Mouse (Mus musculus) hindbrain, embryonic 15.5 days (tissue): Measurements from ENCODE around the gene Prr30. TPM values are rescaled to one million over a fixed set of nuclear protein-coding genes. Genes with fewer than 3 reads are reported as not detected.
"Not testable (repeated sequence)": the region's sequence is repeated elsewhere in the genome, so short reads cannot be mapped to it uniquely, and the experiment has no call there.

Experiments used
- ATAC-seq: fragments of 200-750 bp; cut with Nextera tagmentation; 2 replicates; pipeline ENCODE4 v1.8.0; 2017; ENCODE audit warnings: low read depth, moderate number of reproducible peaks, moderate TSS enrichment; ENCODE audit not compliant: low FRiP score
- H3K27ac ChIP-seq: fragments of 300-500 bp; sonication (generic); replicated peaks from 2 replicates; pipeline ENCODE4 v1.5.1; 2015; ENCODE audit warnings: mild to moderate bottlenecking, inconsistent platforms
- H3K27me3 ChIP-seq: fragments of 300-500 bp; sonication (generic); 2 replicates; pipeline ENCODE4 v1.6.1; 2015; ENCODE audit warnings: control low read depth, inconsistent platforms
- H3K36me3 ChIP-seq: fragments of 300-500 bp; sonication (generic); 2 replicates; pipeline ENCODE4 v1.6.1; 2015; ENCODE audit warnings: control low read depth, inconsistent platforms
- H3K4me1 ChIP-seq: fragments of 300-500 bp; sonication (generic); replicated peaks from 2 replicates; pipeline ENCODE4 v1.6.1; 2015; ENCODE audit warnings: control low read depth, inconsistent platforms
- H3K4me2 ChIP-seq: fragments of 300-500 bp; sonication (generic); 2 replicates; pipeline ENCODE4 v1.6.1; 2015; ENCODE audit warnings: moderate library complexity, mild to moderate bottlenecking, inconsistent platforms
- H3K4me3 ChIP-seq: fragments of 300-500 bp; sonication (generic); 2 replicates; pipeline ENCODE4 v1.5.1; 2015; ENCODE audit warnings: mild to moderate bottlenecking, inconsistent platforms
- H3K9ac ChIP-seq: fragments of 300-500 bp; sonication (generic); 2 replicates; pipeline ENCODE4 v1.6.1; 2015; ENCODE audit warnings: inconsistent platforms
- H3K9me3 ChIP-seq: fragments of 300-500 bp; sonication (generic); 2 replicates; pipeline ENCODE4 v1.6.1; 2016; ENCODE audit warnings: control low read depth, inconsistent platforms
- WGBS: fragments of 180-500 bp; shearing (Covaris S2); methylation state at CpG from one replicate; pipeline ENCODE4 v1.1.7; 2015; 5-methylcytosine and 5-hydroxymethylcytosine counted together
- polyA plus RNA-seq: library from polyadenylated mRNA; unstranded; fragments of >200 nt; fragmentation: Nextera tagmentation; extraction: Ambion mirVana; gene quantifications from 2 replicates; pipeline ENCODE4 v1.2.1, GENCODE M21; 2015

Gene Prr30
- not detected in 2 replicates for polyA plus RNA-seq

- H3K4me2 ChIP-seq: no peak within 1 kb of the TSS
- H3K9ac ChIP-seq: no peak within 1 kb of the TSS
- H3K4me1 ChIP-seq: no peaks in the 10 kb centered on the region
- H3K27me3 ChIP-seq: no peaks in the 10 kb centered on the region
- no peak within 1 kb of the TSS for H3K4me3 ChIP-seq
- no peak within 1 kb of the TSS for H3K27ac ChIP-seq
- no peaks in the 10 kb centered on the region for H3K36me3 ChIP-seq
- no peaks in the 10 kb centered on the region for H3K9me3 ChIP-seq
- 69% methylated on average over 4 of the region's 4 CpGs for WGBS
- no peak for ATAC-seq
Measured at GRCm38 (mm10) chr14:101200230-101200629, at the start of gene Prr30. Gene Prr30, minus strand, starts transcription at chr14:101200330.

DNA sequence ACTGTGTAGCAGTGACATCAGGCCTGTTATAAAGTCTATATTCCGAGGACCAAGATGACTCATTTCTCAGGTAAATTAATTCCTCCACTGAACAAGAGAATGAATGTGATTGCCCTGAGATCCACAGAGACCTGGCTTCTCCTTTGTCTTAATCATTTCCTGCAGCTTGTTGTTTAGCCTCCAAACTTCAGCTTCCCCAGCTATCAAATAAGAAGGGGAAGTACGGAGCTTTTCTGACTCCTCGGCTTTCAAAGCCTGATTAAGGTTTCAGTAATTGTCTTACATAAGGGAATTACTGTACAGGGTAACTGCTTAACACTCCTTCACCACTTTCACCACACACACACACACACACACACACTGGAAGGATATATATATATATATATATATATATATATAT lies 46.7 kb upstream of the Prr30 start:
- ATAC-seq: no peak
- Histone ChIP-seq H3K4me1 (peaks cover 4% of the 10 kb centered on the region; the same call in 1 of the 2 replicates), H3K27ac (no peak overlapping the region), H3K9me3 (no peaks in the 10 kb centered on the region), H3K27me3 (no peaks in the 10 kb centered on the region), H3K4me3 (no peak overlapping the region), H3K36me3 (no peaks in the 10 kb centered on the region), H3K9ac (no peak overlapping the region), H3K4me2 (no peak overlapping the region)
- WGBS: 56% methylated on average over 3 of the region's 3 CpGs

DNA sequence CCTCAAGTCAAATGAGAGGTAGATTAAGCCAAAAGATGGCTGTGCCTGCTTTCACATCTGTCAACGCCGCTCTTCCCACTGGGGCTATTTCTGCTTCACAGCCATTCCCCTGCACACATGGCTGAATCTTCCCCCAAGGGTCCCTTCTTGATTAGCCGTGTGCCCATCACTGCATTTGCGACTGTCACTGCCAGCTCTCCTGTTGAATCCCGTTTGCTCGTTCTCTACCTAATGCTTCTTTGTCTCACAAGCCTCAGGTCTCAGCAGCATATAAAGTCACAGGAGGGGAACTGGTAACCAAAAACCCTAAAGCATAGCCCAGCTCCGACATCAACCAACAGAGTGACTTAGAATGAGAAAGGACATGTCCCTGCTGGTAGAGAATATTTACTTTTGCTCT lies 45.6 kb upstream of the Prr30 start:
- H3K9me3 ChIP-seq: no peaks in the 10 kb centered on the region
- no peak overlapping the region for H3K4me2 ChIP-seq
- no peak overlapping the region for H3K9ac ChIP-seq
- 0 out of 2 replicates have a peak, but pooled peaks have one; percentile 42 for ATAC-seq
- no peaks in the 10 kb centered on the region for H3K36me3 ChIP-seq
- WGBS: 27% methylated on average over 7 of the region's 7 CpGs
- H3K4me1 ChIP-seq: peaks cover 4% of the 10 kb centered on the region; the same call in 1 of the 2 replicates
- no peak overlapping the region for H3K4me3 ChIP-seq
- H3K27me3 ChIP-seq: no peaks in the 10 kb centered on the region
- no peak overlapping the region for H3K27ac ChIP-seq

- WGBS: 64% methylated on average over 3 of the region's 3 CpGs
- H3K27ac ChIP-seq, H3K4me2 ChIP-seq, H3K9ac ChIP-seq, ATAC-seq, H3K4me1 ChIP-seq, H3K9me3 ChIP-seq, H3K27me3 ChIP-seq, H3K4me3 ChIP-seq, H3K36me3 ChIP-seq: not testable (repeated sequence)
Measured at GRCm38 (mm10) chr14:101244441-101244840, 44.3 kb upstream of the Prr30 start.

GRCm38 (mm10) chr14:101237965-101238364 lies 37.8 kb upstream of the Prr30 start:
- Histone ChIP-seq H3K9ac (no peak overlapping the region), H3K27ac (no peak overlapping the region), H3K36me3 (no peaks in the 10 kb centered on the region), H3K4me1 (no peaks in the 10 kb centered on the region), H3K4me3 (no peak overlapping the region), H3K4me2 (no peak overlapping the region), H3K9me3 (no peaks in the 10 kb centered on the region), H3K27me3 (no peaks in the 10 kb centered on the region)
- no peak for ATAC-seq
- 81% methylated on average over 1 of the region's 1 CpGs for WGBS

DNA sequence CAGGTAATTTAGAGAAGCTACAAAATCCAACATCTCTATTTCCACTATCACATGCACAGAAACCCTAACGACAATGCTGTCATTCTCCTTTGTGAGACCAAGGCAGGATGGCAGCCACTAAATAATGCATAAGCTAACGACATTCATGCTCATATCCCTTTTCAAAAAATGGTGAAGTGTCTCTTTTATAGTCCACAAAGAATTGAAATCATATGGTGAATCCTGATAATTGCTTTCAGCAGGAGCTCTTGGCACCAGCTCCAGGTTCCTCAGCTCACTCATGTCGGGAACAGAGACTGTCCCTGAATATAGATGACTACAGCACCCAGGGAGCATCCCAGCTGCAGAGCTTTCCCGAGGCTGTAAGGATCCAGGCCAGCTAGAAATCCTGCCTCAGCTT lies 28.9 kb upstream of the Prr30 start:
- Histone ChIP-seq H3K9me3 (no peaks in the 10 kb centered on the region), H3K27me3 (no peaks in the 10 kb centered on the region), H3K4me1 (no peaks in the 10 kb centered on the region), H3K4me2 (no peak overlapping the region), H3K27ac (no peak overlapping the region), H3K9ac (no peak overlapping the region), H3K36me3 (no peaks in the 10 kb centered on the region), H3K4me3 (no peak overlapping the region)
- ATAC-seq: peak; percentile 34; the same call in 1 of the 2 replicates
- WGBS: 20% methylated on average over 4 of the region's 4 CpGs

GRCm38 (mm10) chr14:101222319-101222718 lies 22.2 kb upstream of the Prr30 start:
- 86% methylated on average over 8 of the region's 8 CpGs for WGBS
- no peak for ATAC-seq
- no peak overlapping the region for H3K4me3 ChIP-seq

GRCm38 (mm10) chr14:101172258-101172657 lies 27.9 kb downstream of the Prr30 start:
- ATAC-seq: no peak
- WGBS: 85% methylated on average over 4 of the region's 4 CpGs
- H3K9ac ChIP-seq: no peak overlapping the region

More at GRCm38 (mm10) chr14:101222319-101222718, 22.2 kb upstream of the Prr30 start:
- Histone ChIP-seq H3K4me1 (no peaks in the 10 kb centered on the region), H3K27me3 (no peaks in the 10 kb centered on the region), H3K27ac (no peak overlapping the region), H3K9me3 (no peaks in the 10 kb centered on the region), H3K4me2 (no peak overlapping the region), H3K36me3 (no peaks in the 10 kb centered on the region), H3K9ac (no peak overlapping the region)

More at GRCm38 (mm10) chr14:101172258-101172657, 27.9 kb downstream of the Prr30 start:
- no peaks in the 10 kb centered on the region for H3K4me1 ChIP-seq
- H3K27me3 ChIP-seq: no peaks in the 10 kb centered on the region
- H3K9me3 ChIP-seq: no peaks in the 10 kb centered on the region
- H3K4me2 ChIP-seq: no peak overlapping the region
- no peaks in the 10 kb centered on the region for H3K36me3 ChIP-seq
- H3K27ac ChIP-seq: no peak overlapping the region
- no peak overlapping the region for H3K4me3 ChIP-seq
